Mouse (Mus musculus): ENCODE measurements at regions not wholly inside any gene's neighbourhood (a gene's known extent, or its start where the extent isn't known, plus 50 kb on each side); places are given as distances from the start of the nearest gene placed in this dataset.
A peak's percentile ranks its signal among the peaks of the same experiment; 100 is the strongest.
"Not testable (repeated sequence)": the region's sequence is repeated elsewhere in the genome, so short reads cannot be mapped to it uniquely, and the experiment has no call there.

DNA sequence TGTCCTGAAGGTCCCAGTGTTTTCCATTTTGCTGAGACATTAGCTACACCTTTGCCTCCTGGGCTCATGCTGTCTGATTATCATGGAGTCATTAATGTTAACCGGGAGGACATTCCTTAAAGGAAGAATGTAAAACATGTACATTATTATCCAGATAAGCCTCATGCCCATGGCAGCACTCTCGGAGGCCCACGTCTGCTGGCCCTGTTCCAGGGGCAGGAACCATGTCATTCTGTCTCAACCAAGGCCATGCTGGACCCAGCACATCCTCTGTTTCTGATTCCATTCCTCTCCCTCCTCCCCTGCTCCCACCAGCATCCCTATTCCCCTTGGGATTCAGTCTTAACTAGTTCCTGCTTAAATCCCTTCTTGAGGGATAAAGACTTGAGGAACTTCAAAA is 139.1 kb downstream of the Sptssa start:
- DNase-seq: peak; percentile 17

DNA sequence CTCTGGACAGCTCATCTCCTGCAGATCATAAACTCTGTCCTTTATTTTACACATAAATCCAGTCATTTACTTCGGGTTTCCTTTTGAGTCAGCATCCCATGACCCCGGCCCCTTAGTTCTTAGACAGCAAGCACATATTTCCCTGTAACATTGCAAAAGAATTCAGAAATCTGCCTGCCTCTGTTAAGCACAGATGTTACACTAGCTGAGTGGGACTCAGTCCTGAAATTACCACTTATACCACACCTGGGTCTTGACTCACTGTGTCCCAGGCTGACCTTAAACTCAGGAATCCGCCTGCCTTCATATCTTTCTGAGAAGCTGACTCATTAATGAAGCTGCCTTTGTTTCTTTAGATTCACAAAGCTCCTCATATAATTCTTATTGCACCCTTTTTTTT is 139.9 kb downstream of the Sptssa start:
- DNase-seq: no peak

DNA sequence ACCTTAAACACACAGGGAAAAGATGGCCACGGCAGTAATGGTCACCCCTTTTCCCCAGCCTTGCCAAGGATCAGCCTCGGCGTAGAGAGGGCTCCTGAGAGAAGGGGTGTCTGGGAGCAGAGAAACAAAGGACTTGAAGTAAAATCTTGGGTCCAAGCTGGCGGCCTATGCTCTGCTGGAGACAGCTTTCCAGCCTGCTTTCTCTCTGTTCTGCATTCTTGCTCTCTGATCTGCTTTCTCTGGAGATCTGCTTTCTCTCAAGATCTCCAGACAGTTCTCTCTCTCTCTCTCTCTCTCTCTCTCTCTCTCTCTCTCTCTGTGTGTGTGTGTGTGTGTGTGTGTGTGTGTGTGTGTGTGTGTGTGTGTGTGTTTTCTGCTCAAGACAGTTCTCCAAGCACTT is 140.3 kb downstream of the Sptssa start:
- DNase-seq: not testable (repeated sequence)

DNA sequence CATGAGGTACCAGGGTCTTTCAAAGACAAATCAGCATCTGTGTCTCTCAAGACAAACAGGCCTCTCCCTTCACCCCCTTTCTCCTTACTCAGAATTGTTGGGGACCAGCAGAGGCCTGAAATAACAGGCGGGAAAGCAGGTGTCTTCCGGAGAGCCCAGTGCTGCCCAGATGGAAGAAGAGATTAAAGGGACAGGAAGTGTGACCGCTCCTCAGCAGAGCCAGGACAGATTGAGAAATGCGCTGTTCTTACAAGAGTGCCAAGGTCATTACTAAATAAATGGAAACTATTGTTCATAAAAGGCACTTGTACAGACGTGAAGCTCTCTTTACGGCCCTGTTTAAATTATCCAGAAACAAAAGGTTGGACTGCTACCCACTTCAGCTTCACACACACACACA is 146.5 kb downstream of the Sptssa start:
- peak; percentile 35 for DNase-seq

DNA sequence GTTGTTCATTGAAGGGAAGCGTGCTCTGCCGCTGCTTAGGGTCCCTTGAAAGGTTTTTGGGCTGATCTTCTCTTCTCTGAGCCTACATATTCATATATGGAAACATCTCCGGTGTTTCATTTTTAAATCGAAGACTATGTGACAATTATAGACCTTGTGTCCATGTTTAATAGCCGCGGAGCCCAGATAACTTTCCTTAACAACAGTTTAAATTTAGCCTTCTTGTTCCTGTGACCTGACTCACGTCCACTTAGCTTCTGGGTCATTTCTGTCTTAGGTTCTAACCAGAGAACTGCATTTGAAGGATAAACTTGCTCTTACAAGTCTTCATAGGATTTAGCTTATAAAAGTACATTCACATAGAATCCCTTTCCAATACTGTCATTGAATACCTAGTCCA is 153.6 kb downstream of the Sptssa start:
- no peak for DNase-seq

DNA sequence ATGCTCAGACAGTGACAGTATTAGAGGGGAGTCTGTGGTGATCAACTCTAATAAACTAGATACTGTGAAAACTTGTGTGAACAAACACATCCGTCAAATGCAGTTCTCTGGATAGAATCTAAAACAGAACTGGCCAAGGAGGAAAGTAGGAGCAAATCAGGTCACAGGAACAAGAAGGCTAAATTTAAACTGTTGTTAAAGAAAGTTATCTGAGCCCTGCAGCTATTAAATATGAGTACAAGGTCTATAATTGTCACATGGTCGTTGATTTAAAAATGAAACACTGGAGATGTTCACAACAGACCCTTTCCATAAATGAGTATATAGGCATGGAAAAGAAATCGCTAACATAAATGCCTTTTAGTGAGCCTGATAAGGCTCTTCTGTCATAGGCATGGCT is 156.4 kb downstream of the Sptssa start:
- no peak for DNase-seq

DNA sequence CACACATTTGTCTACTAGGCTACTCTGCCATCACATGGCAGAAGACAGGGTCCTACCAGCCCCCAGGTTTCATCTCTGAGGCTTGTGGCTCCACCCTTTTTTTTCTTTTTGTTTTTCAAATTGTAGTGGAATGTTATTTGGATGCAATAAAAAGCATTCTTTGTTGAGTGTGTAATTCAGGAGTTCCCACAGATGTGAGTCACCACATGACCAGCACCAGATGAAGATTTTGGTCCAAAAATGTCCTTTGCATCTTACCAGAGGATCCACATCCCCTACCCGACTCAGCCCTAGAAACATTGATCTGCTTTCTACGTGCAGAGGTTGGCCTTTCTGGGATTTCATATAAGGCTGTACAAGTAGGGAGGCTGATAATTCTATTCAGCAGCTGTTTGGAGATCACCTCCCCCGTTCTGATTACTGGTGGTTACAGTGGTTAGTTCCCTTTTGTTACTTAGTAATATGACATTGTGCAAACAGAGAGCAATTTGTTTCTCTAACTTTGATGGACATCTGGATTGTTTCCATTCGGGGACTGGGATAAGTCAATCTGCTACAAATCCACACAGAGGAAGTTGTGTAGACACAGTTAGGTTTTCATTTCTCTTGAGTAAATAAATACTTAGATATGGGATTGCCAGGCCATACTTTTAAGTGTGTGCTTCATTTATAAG is 160.5 kb downstream of the Sptssa start:
- DNase-seq: no peak

DNA sequence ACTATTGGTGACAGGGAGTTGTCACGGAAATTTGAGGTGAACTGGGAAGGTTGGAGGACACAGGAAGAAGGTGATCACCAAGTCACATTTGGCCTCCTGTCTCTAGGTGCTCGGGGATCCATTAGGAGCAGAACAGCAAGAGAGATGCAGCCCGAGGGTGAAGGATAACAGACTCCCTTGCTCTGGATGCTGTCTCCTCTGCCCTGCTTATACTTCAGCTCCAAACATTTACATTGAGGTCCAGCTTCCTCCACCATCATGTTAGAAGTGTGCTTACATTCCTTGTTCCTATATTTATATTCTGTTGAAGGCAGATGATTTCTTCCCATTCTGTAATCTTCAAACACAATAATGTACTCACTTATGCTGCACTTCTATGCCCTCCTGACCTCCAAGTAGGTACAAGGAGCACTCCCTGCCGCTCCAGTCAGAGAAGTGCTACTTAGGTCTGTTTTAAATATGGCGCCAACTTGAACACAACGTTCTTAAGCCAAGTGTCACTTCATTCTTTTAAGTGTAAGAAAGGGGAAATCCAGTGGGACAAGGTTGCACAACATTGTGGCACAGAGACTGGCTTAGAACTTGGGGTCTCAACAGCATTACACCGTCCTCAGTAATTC is 161.5 kb downstream of the Sptssa start:
- DNase-seq: no peak

DNA sequence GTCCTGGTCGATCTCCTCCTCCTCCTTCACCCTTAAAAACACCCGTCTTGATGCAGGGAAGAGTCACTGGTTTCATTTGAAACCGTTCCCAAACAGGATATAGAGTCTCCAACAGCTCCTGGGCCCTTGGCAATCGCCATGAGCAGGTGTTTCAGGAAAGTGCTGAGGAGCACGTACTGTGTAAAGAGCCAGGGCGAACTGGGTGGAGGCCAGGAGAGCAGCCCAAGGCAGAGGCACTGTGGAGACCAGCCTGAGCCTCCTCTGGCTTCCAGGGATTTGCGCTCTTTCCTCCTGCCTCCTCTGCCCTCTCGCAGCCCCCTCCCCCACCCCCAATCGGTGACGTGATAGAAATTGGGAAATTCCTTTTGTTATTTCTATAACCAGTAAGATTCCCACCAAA is 163.6 kb downstream of the Sptssa start:
- DNase-seq: no peak

DNA sequence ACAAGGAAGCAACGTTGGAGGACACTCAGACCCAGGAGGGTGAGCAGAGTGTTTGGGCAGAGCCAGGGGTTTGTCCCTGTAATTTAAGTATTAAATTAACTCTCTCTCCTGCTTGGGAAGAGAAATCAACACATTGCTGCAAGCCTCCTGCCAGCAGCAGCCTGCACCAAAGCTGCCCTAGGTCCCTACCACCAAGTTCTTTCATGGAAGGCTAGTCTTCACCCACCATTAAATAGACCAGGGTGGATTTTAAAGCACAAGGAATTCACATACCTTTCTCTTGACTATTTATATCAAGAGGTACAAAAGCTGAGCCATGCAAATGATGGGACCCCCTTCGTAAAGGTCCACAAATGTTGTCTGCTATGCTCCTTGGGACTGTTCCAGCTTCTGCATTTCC is 165.9 kb downstream of the Sptssa start:
- no peak for DNase-seq

DNA sequence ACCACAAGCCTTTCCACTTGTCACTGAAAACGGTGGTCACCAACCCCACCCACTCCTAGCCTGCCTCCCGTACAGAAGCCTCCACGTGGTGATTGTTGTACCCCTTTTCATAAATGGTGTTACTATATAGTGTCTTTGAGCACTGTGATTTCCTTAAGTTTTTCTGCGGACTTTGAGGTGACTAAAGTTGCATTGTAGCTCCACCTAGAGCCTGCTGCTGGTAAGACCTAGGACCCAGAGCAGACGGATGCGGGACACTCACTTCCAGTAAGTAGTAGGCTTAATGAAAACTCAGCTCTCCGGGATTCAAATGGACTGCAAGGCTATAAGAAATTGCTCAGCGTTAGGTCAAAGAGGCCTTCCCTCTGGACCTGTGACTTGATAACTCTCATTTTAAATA is 166.7 kb downstream of the Sptssa start:
- DNase-seq: peak; percentile 81

DNA sequence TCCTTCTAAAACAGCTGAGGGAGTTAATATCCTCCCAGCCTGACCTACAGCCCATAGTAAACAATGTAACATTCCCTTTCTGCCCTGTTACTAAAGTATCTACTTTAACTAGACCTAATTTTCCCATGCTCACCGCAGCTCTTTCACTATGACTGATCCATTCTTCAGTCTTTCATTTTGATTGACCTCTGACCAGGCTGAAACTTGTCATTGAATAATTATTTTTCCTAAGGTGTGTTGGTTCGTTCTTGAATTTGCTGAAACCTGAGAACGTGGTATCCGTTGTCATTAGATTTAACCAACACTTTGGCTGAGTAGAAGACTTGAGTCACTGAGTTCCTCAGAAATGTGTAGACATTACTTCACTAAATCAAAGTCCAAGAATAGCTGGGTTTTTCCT is 168.7 kb downstream of the Sptssa start:
- no peak for DNase-seq

DNA sequence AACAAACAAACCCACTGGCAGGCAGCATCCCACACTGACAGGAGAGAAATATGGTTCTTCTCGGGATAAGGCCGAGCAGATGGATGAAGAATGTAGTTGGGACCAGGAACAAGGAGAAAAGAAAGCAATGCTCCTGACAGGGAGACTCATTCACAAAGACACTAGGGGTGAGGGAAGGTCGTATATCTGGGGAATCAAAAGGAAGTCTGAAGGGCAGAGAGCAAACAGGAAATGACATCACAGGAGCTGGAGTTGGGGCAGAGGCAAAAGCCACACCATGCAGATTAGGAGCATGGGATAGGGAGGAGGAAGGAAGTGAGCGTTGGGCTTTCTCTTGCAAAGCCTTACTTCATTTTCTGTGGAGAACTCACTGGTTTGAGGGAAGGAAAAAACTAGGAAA is 174.4 kb downstream of the Sptssa start:
- no peak for DNase-seq

DNA sequence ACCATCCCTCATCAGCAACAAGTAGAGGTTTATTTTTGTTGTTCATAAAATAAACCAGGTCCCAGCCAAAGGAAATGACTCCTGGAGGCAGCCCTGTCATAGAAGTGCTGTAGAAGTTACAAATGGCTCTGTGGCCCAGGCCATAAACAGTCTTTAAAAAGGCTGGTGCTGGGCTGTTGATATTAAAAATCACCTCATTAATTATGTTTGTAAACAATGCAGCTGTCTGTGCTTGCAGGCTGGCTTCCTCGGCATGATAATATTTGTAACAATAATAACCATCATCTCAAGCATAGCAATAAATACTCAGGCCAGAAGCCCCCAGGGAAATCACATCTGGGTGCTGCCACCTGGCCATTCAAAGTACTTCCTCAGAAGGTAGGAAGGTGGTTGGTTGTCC is 176.5 kb downstream of the Sptssa start:
- no peak for DNase-seq

DNA sequence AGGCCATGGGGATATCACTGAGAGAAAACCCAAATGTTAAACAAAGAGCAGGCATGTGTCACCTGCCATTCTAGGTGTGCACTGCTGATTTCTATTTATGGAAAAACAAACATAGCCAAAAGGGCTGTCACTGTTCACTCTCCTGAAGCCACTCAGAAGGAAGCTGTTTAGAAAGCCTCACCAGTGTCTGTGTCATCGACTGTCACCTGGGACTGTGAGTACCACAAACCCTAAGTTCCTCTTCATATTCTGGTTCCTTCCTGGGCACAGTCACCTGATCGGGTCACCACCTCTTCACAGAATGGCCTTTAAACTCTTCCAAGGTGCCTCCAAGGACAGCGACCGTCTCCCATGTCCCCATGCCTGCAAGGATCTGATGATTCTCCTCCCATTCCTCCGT is 183.5 kb downstream of the Sptssa start:
- DNase-seq: no peak

DNA sequence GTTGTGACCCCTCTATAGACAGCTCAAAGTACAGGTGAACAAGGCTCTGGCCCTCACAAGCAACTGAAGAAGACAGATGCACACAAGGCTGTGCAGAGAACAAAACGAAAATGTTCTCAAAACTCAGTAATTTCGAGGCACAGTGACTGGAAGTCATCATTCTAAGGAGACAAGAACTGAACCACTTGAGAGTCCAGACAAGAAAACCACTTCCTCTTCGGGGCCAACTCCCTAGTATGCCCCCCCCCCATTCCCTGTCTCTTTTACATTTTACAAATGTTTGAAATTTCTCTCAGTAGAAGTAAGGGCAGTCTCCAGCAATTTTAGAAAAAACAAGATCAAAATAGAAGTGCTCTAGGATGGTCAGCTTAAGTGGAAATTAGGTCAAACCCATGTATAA is 184.0 kb downstream of the Sptssa start:
- DNase-seq: no peak

DNA sequence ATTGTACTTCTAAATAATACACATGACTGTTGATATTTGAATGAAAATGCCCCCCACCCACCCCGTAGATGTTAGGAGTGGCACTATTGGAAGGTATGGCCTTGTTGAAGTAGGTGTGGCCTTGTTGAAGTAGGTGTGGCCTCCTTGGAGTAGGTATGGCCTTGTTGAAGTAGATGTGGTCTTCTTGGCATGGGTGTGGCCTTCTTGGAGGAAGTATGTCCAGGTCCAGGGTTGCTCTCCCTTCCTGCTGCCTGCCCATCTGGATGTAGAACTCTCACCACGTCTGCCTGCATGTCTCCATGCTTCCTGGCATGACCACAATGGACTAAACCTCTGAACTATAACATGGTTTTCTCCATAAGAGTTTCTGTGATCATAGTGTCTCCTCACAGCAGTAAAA is 188.7 kb downstream of the Sptssa start:
- no peak for DNase-seq

DNA sequence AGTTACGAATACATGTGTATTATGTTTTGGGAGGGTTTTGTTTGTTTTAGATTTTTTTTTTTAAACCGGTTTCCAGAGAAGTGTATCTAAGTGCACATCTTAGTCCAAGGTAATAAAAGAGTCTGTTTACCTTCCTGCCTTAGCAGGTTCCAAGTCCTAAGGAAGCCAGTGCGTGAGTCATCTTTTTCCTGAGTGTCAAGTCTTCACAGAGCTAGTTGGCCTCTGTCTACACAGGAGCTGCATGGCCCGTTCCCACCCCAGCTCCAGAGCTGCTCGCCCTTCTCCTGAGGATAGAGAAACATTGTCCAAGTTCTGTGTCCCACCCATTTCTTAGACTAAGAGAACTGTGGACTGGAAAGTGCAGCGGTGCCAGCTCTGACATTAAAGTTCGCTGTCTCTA is 192.6 kb downstream of the Sptssa start:
- DNase-seq: no peak

DNA sequence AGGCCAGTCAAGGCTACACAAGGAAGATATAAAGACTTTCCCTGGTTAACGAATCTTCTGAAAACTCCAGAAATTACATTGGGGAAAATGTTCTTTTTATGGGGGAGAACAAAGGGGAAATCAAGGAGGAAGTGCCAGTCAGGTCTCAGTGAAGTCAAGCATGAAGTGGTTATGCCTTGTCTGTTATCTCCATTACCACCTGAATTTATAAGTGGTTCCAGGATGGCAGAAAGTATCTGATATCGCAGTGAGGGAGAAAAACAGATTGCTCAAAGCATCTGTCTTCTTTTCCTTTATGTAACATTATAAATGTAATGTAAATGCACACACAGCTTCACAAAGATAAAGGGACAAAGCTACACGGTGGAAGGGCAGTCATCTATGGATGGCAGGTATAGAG is 195.0 kb downstream of the Sptssa start:
- DNase-seq: no peak

DNA sequence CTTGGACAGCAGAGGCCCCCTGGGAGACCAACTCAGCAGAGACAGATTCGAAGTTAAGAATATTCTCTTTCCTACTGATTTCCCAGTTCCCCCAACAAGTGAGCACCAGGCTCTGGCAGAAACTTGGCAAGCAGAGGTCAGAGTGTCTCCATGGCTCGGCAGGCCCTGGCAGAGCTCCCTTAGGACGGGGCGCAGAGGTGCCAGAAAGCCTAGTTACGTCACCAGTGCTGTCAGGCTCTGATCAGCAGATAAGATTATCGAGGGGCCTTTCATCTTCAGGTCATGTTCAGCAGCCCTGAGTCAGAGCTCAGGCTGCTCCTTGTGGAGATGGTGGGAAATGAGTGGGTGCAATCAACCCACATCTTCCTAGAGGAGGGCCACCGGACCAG is 196.2 kb downstream of the Sptssa start:
- DNase-seq: peak; percentile 85

DNA sequence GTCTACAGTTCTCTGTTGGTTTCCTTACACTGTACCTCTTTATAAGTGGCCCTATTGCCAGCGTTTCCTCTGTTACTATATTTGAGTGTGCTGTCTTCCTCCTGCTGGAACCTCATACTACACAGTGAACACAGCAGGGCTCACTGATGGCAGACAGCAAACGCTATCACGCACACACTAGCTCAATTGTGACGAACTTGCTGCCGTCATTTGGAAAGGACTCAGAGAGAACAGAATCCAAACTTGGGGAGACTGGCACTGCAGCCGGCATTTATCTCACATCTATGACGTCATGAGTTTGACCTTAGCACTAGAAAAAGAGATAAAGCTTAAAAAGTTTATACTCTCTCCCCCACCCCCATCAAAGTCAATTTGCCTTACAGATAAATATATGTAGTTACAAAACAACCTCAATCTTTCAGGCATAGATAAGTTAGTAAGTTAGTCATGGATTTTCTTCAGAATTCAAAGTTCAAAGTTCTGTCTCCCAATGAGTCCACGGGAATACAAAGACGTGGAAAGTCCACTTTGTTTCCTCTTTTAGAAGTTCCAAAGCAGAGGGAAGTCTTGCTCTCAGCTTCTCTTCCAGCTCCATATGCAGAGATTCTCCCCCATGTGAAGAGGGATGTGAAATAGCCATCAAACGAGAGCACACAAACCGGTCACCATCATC is 196.8 kb downstream of the Sptssa start:
- DNase-seq: no peak

DNA sequence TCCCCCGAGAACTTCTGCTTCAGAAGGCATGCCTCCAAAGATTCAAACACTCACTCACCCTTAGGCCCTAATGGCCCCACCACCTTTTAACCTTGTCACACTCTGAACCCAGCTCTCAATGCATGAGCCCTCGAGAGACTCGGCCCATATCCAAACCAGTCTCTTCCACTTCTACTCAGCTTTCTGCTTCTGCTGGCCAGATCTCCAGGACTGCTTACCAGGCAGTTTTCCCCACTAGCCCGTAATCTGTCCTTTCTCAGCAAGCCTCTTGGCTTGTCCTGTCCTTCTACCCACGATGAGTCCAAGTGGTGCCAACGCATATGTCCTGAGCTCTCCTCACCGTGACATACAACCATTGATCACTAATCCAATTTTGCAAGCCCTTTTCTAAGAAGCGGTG is 199.6 kb downstream of the Sptssa start:
- no peak for DNase-seq

DNA sequence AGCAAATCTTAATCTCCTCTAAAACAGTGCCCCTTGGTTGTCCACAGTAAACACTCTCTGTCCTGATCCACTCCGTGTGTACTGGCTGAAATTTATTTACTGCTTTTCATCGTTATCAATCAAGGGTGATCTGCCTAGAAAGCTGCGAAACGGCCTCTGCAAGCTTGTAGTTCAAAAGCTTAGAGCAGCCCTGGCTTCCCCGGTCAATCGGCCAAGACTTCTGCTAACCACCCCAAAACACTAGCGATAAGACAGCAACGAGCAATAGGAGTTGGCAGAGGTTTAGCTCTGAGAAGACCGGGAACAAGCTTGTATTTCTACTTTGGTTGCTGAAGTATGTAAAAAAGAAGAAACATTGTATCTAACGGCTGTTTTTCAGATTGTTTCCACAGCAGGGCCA is 201.8 kb downstream of the Sptssa start:
- DNase-seq: no peak

DNA sequence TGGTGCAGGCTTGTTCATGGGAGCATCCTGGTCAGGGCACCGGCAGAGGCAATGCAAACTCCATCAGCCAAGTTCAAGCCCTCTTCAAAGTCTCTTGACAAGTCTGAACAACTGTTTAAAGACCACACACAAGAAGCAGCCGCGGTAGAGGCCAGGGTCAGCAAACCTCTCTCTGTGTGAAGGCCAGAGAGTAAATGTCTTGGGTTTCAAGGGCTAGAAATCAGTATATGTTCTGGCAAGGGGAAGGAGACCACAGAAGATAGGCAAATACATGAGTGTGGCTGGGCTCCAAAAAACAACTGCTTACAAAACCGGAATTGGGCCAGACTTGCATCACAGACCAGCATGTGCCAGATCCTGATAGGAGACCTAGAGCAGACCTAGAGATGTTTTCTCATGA is 203.0 kb downstream of the Sptssa start:
- DNase-seq: peak; percentile 74

Data from adrenal gland, postnatal 10 days (tissue).